Mouse (Mus musculus) heart, embryonic 14.5 days (tissue): ENCODE measurements around the gene Rasal2. TPM values are rescaled to one million over a fixed set of nuclear protein-coding genes. Genes with fewer than 3 reads are reported as not detected.
A peak's percentile ranks its signal among the peaks of the same experiment; 100 is the strongest.

Experiments used
- ATAC-seq: fragments of 200-750 bp; cut with Nextera tagmentation; 2 replicates; pipeline ENCODE4 v1.8.0; 2017; ENCODE audit warnings: low read depth, moderate TSS enrichment; ENCODE audit not compliant: insufficient number of reproducible peaks, insufficient read depth, low FRiP score
- H3K27ac ChIP-seq, 2 experiments: fragments of 200-500 bp in 1 of 2; fragments of 300-500 bp in 1 of 2; sonication (generic) in 1 of 2; replicated peaks in 1 of 2; 2 replicates each; pipeline ENCODE4 v1.5.1; 2012 to 2014; ENCODE audit warnings: low read depth in 2 of 2, low read length in 2 of 2, control low read depth in 1 of 2, mild to moderate bottlenecking in 1 of 2, mixed read lengths in 1 of 2; ENCODE audit not compliant: control insufficient read depth in 1 of 2, insufficient read depth in 1 of 2
- H3K27me3 ChIP-seq: fragments of 300-500 bp; sonication (generic); 2 replicates; pipeline ENCODE4 v1.6.1; 2014; ENCODE audit warnings: mild to moderate bottlenecking, low read length, control low read depth; ENCODE audit not compliant: control insufficient read depth, insufficient read depth
- H3K36me3 ChIP-seq: fragments of 300-500 bp; sonication (generic); 2 replicates; pipeline ENCODE4 v1.6.1; 2014; ENCODE audit warnings: mild to moderate bottlenecking, control low read depth, low read length, mixed read lengths; ENCODE audit not compliant: control insufficient read depth, insufficient read depth
- H3K4me1 ChIP-seq, 2 experiments: fragments of 200-500 bp in 1 of 2; fragments of 300-500 bp in 1 of 2; sonication (generic) in 1 of 2; 2 replicates each; pipeline ENCODE4 v1.6.1; 2012 to 2014; ENCODE audit warnings: low read length in 2 of 2, control low read depth in 1 of 2, mixed read lengths in 1 of 2; ENCODE audit not compliant: control insufficient read depth in 2 of 2, insufficient read depth in 2 of 2
- H3K4me2 ChIP-seq: fragments of 300-500 bp; sonication (generic); 2 replicates; pipeline ENCODE4 v1.6.1; 2014; ENCODE audit warnings: mild to moderate bottlenecking, low read length
- H3K4me3 ChIP-seq, 2 experiments: fragments of 200-500 bp in 1 of 2; fragments of 300-500 bp in 1 of 2; sonication (generic) in 1 of 2; 2 replicates each; pipeline ENCODE4 v1.5.1; 2012 to 2014; ENCODE audit warnings: low read length in 2 of 2, mild to moderate bottlenecking in 2 of 2, control low read depth in 1 of 2, low read depth in 1 of 2, moderate library complexity in 1 of 2; ENCODE audit not compliant: control insufficient read depth in 1 of 2, insufficient read depth in 1 of 2
- H3K9ac ChIP-seq: fragments of 300-500 bp; sonication (generic); 2 replicates; pipeline ENCODE4 v1.6.1; 2014; ENCODE audit warnings: mild to moderate bottlenecking, low read length
- H3K9me3 ChIP-seq: fragments of 300-500 bp; sonication (generic); 2 replicates; pipeline ENCODE4 v1.6.1; 2016; ENCODE audit warnings: low read length, control low read depth; ENCODE audit not compliant: control insufficient read depth
- WGBS: fragments of 180-500 bp; shearing (Covaris S2); extraction: QIAGEN DNeasy Blood & Tissue Kit; methylation state at CpG from one replicate; pipeline ENCODE4 v1.1.7; 2014; 5-methylcytosine and 5-hydroxymethylcytosine counted together
- polyA plus RNA-seq: library from polyadenylated mRNA; unstranded; fragments of >200 nt; fragmentation: Nextera tagmentation; extraction: Ambion mirVana; gene quantifications from 2 replicates; pipeline ENCODE4 v1.2.1, GENCODE M21; 2014

Gene Rasal2
- polyA plus RNA-seq, 1 experiment from 2014 or later, result 24.8 TPM

- H3K9me3 ChIP-seq, result no peaks in the 10 kb centered on the region
- 7% methylated on average over 4 of the region's 4 CpGs for WGBS
- peaks cover 2 to 3% of the 10 kb centered on the region in 2 experiments; a peak in 2 of 4 replicates for H3K4me1 ChIP-seq
- no peaks in the 10 kb centered on the region for H3K27me3 ChIP-seq
- H3K27ac ChIP-seq, result peak overlapping the region; percentile 68 to 75
- peak overlapping the region; percentile 56 for H3K4me2 ChIP-seq
- ATAC-seq, result peak; percentile 86
- H3K36me3 ChIP-seq, result no peaks in the 10 kb centered on the region
- H3K4me3 ChIP-seq, result peak overlapping the region; percentile 18 to 23; a peak in 3 of 4 replicates
- H3K9ac ChIP-seq, result no peak overlapping the region
Measured at GRCm38 (mm10) chr1:157256562-157256961, 155.8 kb downstream of the Rasal2 start.

- 58% methylated on average over 1 of the region's 1 CpGs for WGBS
Measured at GRCm38 (mm10) chr1:157255776-157256175, 156.6 kb downstream of the Rasal2 start.

GRCm38 (mm10) chr1:157253600-157254490 lies 158.6 kb downstream of the Rasal2 start:
- no peak overlapping the region for H3K9ac ChIP-seq
- 0 out of 4 replicates have a peak overlapping the region, but pooled peaks of 1 of the 2 experiments have one; percentile 12 for H3K27ac ChIP-seq
- H3K4me1 ChIP-seq, result peaks cover 2 to 3% of the 10 kb centered on the region in 2 experiments; a peak in 2 of 4 replicates
- H3K27me3 ChIP-seq, result no peaks in the 10 kb centered on the region
- WGBS, result 72% methylated on average over 9 of the region's 9 CpGs
- no peak overlapping the region for H3K4me3 ChIP-seq
- H3K36me3 ChIP-seq, result no peaks in the 10 kb centered on the region
- H3K9me3 ChIP-seq, result no peaks in the 10 kb centered on the region
- no peak for ATAC-seq
- H3K4me2 ChIP-seq, result no peak overlapping the region

More at GRCm38 (mm10) chr1:157255776-157256175, 156.6 kb downstream of the Rasal2 start:
- Histone ChIP-seq H3K4me2 (peak overlapping the region; percentile 56), H3K9ac (no peak overlapping the region), H3K4me3 (peak overlapping the region in 1 of 2 experiments; percentile 18; a peak in 1 of 4 replicates), H3K4me1 (peaks cover 2 to 3% of the 10 kb centered on the region in 2 experiments; a peak in 2 of 4 replicates), H3K27me3 (no peaks in the 10 kb centered on the region), H3K27ac (no peak overlapping the region), H3K36me3 (no peaks in the 10 kb centered on the region), H3K9me3 (no peaks in the 10 kb centered on the region)
- no peak for ATAC-seq

- 69% methylated on average over 3 of the region's 3 CpGs for WGBS
- no peaks in the 10 kb centered on the region for H3K36me3 ChIP-seq
- H3K27ac ChIP-seq, result no peak overlapping the region
- ATAC-seq, result no peak
- no peak overlapping the region for H3K9ac ChIP-seq
- no peak overlapping the region for H3K4me3 ChIP-seq
- H3K9me3 ChIP-seq, result no peaks in the 10 kb centered on the region
- H3K27me3 ChIP-seq, result no peaks in the 10 kb centered on the region
- peaks cover 5 to 21% of the 10 kb centered on the region in 2 experiments for H3K4me1 ChIP-seq
- no peak overlapping the region for H3K4me2 ChIP-seq
Measured at GRCm38 (mm10) chr1:157248112-157248511, 164.3 kb downstream of the Rasal2 start.

- no peaks in the 10 kb centered on the region for H3K27me3 ChIP-seq
- no peaks in the 10 kb centered on the region for H3K36me3 ChIP-seq
- no peak overlapping the region for H3K4me3 ChIP-seq
- H3K9ac ChIP-seq, result no peak overlapping the region
- no peaks in the 10 kb centered on the region for H3K9me3 ChIP-seq
- no peak overlapping the region for H3K27ac ChIP-seq
- H3K4me1 ChIP-seq, result peaks cover 5 to 21% of the 10 kb centered on the region in 2 experiments
- H3K4me2 ChIP-seq, result no peak overlapping the region
- no peak for ATAC-seq
- WGBS, result 78% methylated on average over 3 of the region's 3 CpGs
Measured at GRCm38 (mm10) chr1:157247341-157247740, 165.1 kb downstream of the Rasal2 start.

GRCm38 (mm10) chr1:157246779-157247178 lies 165.6 kb downstream of the Rasal2 start:
- WGBS, result 80% methylated on average over 1 of the region's 1 CpGs

GRCm38 (mm10) chr1:157244453-157244790 lies 168.0 kb downstream of the Rasal2 start:
- Histone ChIP-seq H3K4me3 (peak overlapping the region in 1 of 2 experiments; percentile 12; a peak in 1 of 4 replicates), H3K27ac (peak overlapping the region; percentile 41 to 53; a peak in 3 of 4 replicates), H3K4me2 (peak overlapping the region; percentile 47), H3K4me1 (peaks cover 5 to 21% of the 10 kb centered on the region in 2 experiments), H3K36me3 (no peaks in the 10 kb centered on the region), H3K27me3 (no peaks in the 10 kb centered on the region), H3K9ac (peak overlapping the region; percentile 30; the same call in 1 of the 2 replicates), H3K9me3 (no peaks in the 10 kb centered on the region)
- ATAC-seq, result no peak
- 41% methylated on average over 5 of the region's 5 CpGs for WGBS

More at GRCm38 (mm10) chr1:157246779-157247178, 165.6 kb downstream of the Rasal2 start:
- Histone ChIP-seq H3K4me3 (no peak overlapping the region), H3K9me3 (no peaks in the 10 kb centered on the region), H3K9ac (no peak overlapping the region), H3K27ac (no peak overlapping the region), H3K4me1 (peaks cover 5 to 21% of the 10 kb centered on the region in 2 experiments), H3K27me3 (no peaks in the 10 kb centered on the region), H3K36me3 (no peaks in the 10 kb centered on the region), H3K4me2 (no peak overlapping the region)
- no peak for ATAC-seq
